Mouse (Mus musculus): ENCODE measurements at regions not wholly inside any gene's neighbourhood (a gene's known extent, or its start where the extent isn't known, plus 50 kb on each side); places are given as distances from the start of the nearest gene placed in this dataset.

GRCm38 (mm10) chr4:55172334-55172891 is 177.4 kb upstream of the Rad23b start:
- TF ChIP-seq HCFC1 (IDR thresholded peaks at IDR 0.05; ENCODE audit: borderline replicate concordance, insufficient read depth, low read length), result no peak
- no peak for TF ChIP-seq CHD2 (IDR thresholded peaks at IDR 0.05; ENCODE audit: low read depth, low read length)
- TF ChIP-seq ZNF384 (IDR thresholded peaks at IDR 0.05; ENCODE audit: low read depth, low read length), result no peak

Data from ES-E14 (cell line).